Mouse (Mus musculus) kidney, embryonic 14.5 days (tissue): ENCODE measurements around the gene Phc2. TPM values are rescaled to one million over a fixed set of nuclear protein-coding genes. Genes with fewer than 3 reads are reported as not detected.

Source experiments
- ATAC-seq: fragments of 200-750 bp; cut with Nextera tagmentation; 2 replicates; pipeline ENCODE4 v1.8.0; 2017; ENCODE audit warnings: moderate number of reproducible peaks, mild to moderate bottlenecking, moderate TSS enrichment, moderate library complexity; ENCODE audit not compliant: low FRiP score, low TSS enrichment
- H3K27ac ChIP-seq: fragments of 300-500 bp; sonication (generic); 2 replicates; pipeline ENCODE4 v1.5.1; 2014; ENCODE audit warnings: low read depth, mild to moderate bottlenecking, low read length, moderate library complexity, mixed read lengths
- H3K27me3 ChIP-seq: fragments of 300-500 bp; sonication (generic); 2 replicates; pipeline ENCODE4 v1.6.1; 2014; ENCODE audit warnings: mild to moderate bottlenecking, low read length; ENCODE audit not compliant: control insufficient read depth, insufficient read depth
- H3K36me3 ChIP-seq: fragments of 300-500 bp; sonication (generic); 2 replicates; pipeline ENCODE4 v1.6.1; 2014; ENCODE audit warnings: low read length, mixed read lengths; ENCODE audit not compliant: control insufficient read depth, insufficient read depth
- H3K4me1 ChIP-seq: fragments of 300-500 bp; sonication (generic); 2 replicates; pipeline ENCODE4 v1.6.1; 2014; ENCODE audit warnings: low read length, mixed read lengths; ENCODE audit not compliant: control insufficient read depth, insufficient read depth
- H3K4me2 ChIP-seq: fragments of 300-500 bp; sonication (generic); replicated peaks from 2 replicates; pipeline ENCODE4 v1.6.1; 2014; ENCODE audit warnings: low read depth, mild to moderate bottlenecking, low read length
- H3K4me3 ChIP-seq: fragments of 300-500 bp; sonication (generic); 2 replicates; pipeline ENCODE4 v1.5.1; 2014; ENCODE audit warnings: mild to moderate bottlenecking, low read length
- H3K9ac ChIP-seq: fragments of 300-500 bp; sonication (generic); 2 replicates; pipeline ENCODE4 v1.6.1; 2014; ENCODE audit warnings: low read depth, mild to moderate bottlenecking, low read length, moderate library complexity
- H3K9me3 ChIP-seq: fragments of 300-500 bp; sonication (generic); 2 replicates; pipeline ENCODE4 v1.6.1; 2016; ENCODE audit warnings: low read length; ENCODE audit not compliant: control insufficient read depth
- WGBS: fragments of 180-500 bp; shearing (Covaris S2); extraction: QIAGEN DNeasy Blood & Tissue Kit; methylation state at CpG from one replicate; pipeline ENCODE4 v1.1.7; 2014; 5-methylcytosine and 5-hydroxymethylcytosine counted together
- polyA plus RNA-seq: library from polyadenylated mRNA; unstranded; fragments of >200 nt; fragmentation: Nextera tagmentation; extraction: Ambion mirVana; gene quantifications from 2 replicates; pipeline ENCODE4 v1.2.1, GENCODE M21; 2014

The Phc2 gene
- polyA plus RNA-seq, 1 experiment from 2014 or later: 46.6 TPM

DNA sequence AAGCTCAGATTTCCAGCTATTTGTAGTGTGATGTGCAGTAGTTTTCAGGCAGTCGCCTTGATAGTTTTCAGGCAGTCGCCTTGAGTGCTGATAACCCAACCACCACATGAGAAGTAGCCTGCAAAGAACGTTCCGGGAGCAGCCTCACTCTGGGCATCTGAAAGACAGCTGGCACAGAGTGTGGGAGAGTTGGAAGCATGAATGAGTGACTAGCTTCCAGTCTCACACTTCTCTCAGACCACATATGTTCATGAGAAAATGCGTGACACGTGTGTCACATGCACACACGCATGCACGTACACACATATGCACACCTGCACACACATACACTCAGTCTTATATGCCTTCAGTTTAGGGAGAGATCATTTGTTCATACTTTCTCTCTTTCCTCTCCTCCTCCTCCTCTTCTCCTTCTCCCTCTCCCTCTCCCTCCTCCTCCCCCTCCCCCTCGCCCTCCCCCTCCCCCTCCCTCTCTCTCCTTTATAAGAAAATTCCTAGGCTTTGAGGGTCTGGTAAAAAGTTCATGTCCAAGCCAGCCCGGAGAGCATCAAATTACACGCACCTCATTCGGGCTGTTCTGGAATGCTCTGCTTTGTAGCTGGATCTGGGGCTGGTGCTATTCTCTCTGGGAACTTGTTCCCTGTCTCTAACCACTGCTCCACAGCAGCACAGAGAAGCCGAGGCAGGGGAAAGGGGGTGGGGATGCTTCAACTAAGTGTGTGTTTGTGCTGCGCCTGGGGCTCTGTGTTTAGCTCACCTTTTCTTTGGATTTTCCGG lies 37.8 kb downstream of the Phc2 start:
- Histone ChIP-seq H3K4me2 (no peak overlapping the region), H3K27me3 (no peaks in the 10 kb centered on the region), H3K9ac (no peak overlapping the region), H3K4me3 (no peak overlapping the region), H3K27ac (peak overlapping the region; percentile 65; the same call in 1 of the 2 replicates), H3K9me3 (no peaks in the 10 kb centered on the region), H3K36me3 (no peaks in the 10 kb centered on the region), H3K4me1 (peaks cover 61% of the 10 kb centered on the region)
- WGBS: 46% methylated on average over 14 of the region's 15 CpGs
- ATAC-seq: peak; percentile 13

DNA sequence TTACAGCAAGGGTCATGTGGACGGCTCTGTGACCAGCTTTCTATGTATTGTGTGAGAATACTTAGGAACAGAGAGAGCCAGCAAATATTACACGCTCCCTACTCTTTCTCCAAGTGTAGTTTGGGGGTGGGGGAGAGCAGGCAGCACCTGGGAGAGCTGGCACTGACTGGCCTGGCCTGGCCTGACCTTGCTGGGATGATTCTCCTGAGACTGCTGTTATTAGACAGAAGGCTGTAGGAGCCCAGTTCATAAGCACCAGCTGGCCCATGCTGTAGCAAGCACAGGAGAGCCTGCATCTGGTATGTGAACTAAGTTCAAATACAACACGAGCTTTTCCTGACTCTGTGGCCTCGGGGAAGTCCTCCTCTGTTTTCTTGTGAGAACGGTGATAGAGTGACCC lies 38.7 kb downstream of the Phc2 start:
- H3K4me2 ChIP-seq: no peak overlapping the region
- peak overlapping the region; percentile 61; the same call in 1 of the 2 replicates for H3K27ac ChIP-seq
- no peaks in the 10 kb centered on the region for H3K27me3 ChIP-seq
- WGBS: 28% methylated on average over 5 of the region's 5 CpGs
- ATAC-seq: no peak
- no peaks in the 10 kb centered on the region for H3K36me3 ChIP-seq
- H3K9me3 ChIP-seq: no peaks in the 10 kb centered on the region
- H3K9ac ChIP-seq: no peak overlapping the region
- H3K4me1 ChIP-seq: peaks cover 65% of the 10 kb centered on the region
- no peak overlapping the region for H3K4me3 ChIP-seq

DNA sequence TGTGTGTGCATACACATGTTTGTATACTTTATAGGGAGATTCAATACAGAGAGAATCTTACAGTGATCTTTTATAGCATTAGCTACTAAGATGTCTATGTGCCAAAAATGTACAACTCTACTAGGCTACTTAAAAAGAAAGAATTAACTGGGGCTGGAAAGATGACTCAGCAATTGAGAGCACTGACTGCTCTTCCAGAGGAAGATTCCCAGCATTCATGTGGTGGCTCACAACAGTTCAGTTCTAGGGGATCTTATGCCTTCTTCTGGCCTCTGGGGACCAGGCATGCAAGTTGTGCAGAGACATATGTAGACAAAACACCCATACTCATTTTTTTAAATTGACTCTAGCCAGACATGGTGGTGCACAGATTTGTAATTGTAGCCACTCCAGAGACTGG lies 39.8 kb downstream of the Phc2 start:
- no peak for ATAC-seq
- no peaks in the 10 kb centered on the region for H3K36me3 ChIP-seq
- H3K4me1 ChIP-seq: peaks cover 62% of the 10 kb centered on the region
- no peaks in the 10 kb centered on the region for H3K9me3 ChIP-seq
- H3K4me2 ChIP-seq: no peak overlapping the region
- no peak overlapping the region for H3K4me3 ChIP-seq
- H3K9ac ChIP-seq: no peak overlapping the region
- no peak overlapping the region for H3K27ac ChIP-seq
- no peaks in the 10 kb centered on the region for H3K27me3 ChIP-seq

DNA sequence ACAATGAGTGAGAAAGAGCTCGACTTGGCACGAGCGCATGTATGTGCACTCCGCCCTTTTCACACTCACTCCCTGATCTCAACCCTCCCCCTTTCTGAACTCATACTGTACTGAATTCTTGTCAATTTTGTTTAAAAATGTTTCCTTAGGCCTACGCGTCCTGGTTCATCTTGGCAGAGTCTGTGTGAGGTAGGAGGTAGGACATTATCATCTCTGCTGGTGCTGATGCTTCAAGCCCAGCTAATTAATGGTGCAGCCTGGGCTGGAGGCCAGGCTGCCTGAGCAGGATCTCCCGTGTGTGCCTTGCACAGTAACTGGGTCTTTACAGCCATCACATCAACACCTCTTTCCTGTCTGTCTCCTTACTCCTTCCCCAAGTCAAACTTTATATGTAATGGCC lies 40.6 kb downstream of the Phc2 start:
- no peak overlapping the region for H3K4me2 ChIP-seq
- no peak overlapping the region for H3K9ac ChIP-seq
- H3K36me3 ChIP-seq: no peaks in the 10 kb centered on the region
- no peak overlapping the region for H3K27ac ChIP-seq
- H3K4me3 ChIP-seq: no peak overlapping the region
- no peaks in the 10 kb centered on the region for H3K9me3 ChIP-seq
- no peak for ATAC-seq
- WGBS: 73% methylated on average over 7 of the region's 7 CpGs
- peaks cover 56% of the 10 kb centered on the region for H3K4me1 ChIP-seq
- no peaks in the 10 kb centered on the region for H3K27me3 ChIP-seq

DNA sequence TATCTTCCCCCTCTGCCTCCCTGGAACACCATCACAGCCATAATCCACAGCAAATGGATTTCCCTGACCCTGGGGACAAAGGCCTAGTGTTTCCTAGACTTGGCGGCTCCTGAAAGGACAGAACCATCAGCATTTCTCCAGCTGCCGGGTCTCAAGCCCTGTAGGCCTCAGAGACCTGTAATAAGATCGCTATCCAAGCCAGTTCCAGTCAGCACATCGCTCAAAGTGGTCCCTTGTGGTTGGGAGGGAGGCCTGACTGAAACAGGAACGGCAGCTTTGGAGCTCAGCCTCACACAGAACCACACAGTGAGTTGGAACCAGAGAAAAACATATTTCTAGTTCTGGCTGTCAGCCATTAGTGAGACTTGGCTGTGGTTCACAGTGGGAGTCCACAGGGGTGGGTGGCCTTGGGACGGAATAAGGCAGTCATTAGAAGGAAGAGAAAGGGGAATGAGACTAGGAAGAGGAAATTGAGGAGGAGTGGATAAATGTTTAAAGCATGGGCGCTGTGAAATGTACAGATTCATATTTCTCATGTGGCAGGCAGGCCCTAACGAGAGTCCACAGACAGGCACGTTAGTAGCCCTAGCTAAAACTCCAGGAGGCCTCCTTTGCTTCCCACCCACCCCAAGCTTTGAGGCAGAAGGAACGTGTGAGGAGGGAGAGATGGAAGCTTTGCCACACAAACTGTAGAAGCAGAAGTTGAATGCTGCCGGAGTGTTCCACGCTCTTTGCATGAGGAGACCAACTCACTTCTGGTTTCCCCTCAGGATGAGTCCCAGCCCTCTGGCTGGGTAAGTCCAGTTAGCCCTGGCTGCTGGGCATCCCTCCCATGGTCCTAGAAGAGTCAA lies 43.7 kb downstream of the Phc2 start:
- WGBS: 37% methylated on average over 12 of the region's 12 CpGs
- Histone ChIP-seq H3K27me3 (no peaks in the 10 kb centered on the region), H3K4me1 (peaks cover 30% of the 10 kb centered on the region), H3K9ac (no peak overlapping the region), H3K36me3 (no peaks in the 10 kb centered on the region), H3K4me3 (no peak overlapping the region), H3K27ac (peak overlapping the region; percentile 91), H3K4me2 (no peak overlapping the region), H3K9me3 (no peaks in the 10 kb centered on the region)
- peak; percentile 82 for ATAC-seq

DNA sequence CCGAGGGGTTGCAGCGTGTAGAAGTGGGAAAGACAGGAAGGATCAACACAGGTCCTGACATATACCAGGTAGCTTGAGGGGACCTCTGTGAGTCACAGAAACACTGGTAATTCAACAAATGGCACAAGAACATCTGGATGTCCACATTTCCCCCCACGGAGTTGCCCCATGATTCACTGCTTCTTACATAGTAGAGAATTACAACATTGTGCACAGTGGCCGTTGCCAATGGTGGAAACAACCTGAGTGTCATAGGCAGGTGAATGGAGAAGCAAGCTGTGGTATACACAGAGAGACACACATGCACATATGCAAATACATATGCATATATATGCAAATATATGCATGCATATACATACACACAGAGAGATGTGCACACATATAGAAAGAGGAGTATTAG lies 45.4 kb downstream of the Phc2 start:
- 90% methylated on average over 4 of the region's 4 CpGs for WGBS
- H3K36me3 ChIP-seq: no peaks in the 10 kb centered on the region
- peaks cover 27% of the 10 kb centered on the region for H3K4me1 ChIP-seq
- H3K27ac ChIP-seq: no peak overlapping the region
- H3K9ac ChIP-seq: no peak overlapping the region
- H3K9me3 ChIP-seq: no peaks in the 10 kb centered on the region
- no peak for ATAC-seq
- no peak overlapping the region for H3K4me2 ChIP-seq
- no peaks in the 10 kb centered on the region for H3K27me3 ChIP-seq
- no peak overlapping the region for H3K4me3 ChIP-seq

DNA sequence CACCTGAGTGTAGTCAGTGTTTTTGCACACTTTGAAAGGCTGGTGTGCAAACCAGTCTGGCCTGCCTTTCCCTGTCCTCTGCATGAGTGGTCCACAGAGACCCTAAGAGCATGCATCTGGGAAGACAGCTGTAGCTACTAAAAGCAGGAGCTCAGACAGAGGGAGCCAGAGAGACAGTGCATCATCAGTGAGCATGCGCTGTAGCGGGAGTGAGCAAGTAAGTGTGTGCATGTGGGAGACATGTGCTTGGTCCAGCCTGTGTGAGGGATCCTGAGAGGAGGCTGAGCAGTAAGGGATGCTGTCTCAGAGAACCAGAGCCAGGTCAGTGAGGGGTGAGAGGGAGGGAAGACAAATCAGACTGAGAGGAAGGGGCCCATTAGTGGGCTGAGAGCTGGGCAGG lies 46.0 kb downstream of the Phc2 start:
- Histone ChIP-seq H3K27ac (no peak overlapping the region), H3K4me1 (peaks cover 20% of the 10 kb centered on the region), H3K4me3 (no peak overlapping the region), H3K27me3 (no peaks in the 10 kb centered on the region), H3K36me3 (no peaks in the 10 kb centered on the region), H3K9ac (no peak overlapping the region), H3K4me2 (no peak overlapping the region), H3K9me3 (no peaks in the 10 kb centered on the region)
- peak; percentile 20; the same call in 1 of the 2 replicates for ATAC-seq
- 65% methylated on average over 2 of the region's 2 CpGs for WGBS

DNA sequence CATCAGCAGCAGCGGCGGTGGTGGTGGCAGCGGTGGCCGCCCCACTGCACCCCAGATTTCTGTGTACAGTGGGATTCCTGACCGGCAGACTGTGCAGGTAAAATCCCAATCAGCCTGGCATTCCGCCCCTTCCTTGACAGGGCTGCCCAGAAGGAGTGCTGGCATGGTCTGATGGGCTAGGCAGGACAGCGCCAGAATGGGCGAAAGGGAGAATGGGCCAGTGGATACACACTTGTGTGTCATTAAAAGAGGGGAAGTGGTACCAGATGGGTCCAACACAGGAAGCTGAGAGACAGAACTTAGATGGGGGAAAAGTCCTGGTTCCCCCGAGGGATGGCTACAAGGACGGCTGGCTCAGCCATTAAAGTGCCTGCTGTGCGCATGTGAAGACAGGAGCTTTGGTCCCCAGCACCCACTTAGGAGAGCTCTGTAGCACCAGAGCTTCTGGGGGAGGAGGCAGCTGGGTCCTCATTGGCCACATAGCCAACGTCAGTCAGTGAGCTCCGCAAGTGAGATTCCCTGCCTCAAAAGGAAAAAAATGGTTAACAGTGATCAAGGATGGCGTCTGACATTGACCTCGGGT lies 50.7 kb downstream of the Phc2 start:
- Histone ChIP-seq H3K4me3 (no peak overlapping the region), H3K9ac (no peak overlapping the region), H3K4me1 (peaks cover 5% of the 10 kb centered on the region), H3K4me2 (no peak overlapping the region), H3K27me3 (no peaks in the 10 kb centered on the region), H3K9me3 (no peaks in the 10 kb centered on the region), H3K36me3 (no peaks in the 10 kb centered on the region; the same call in 1 of the 2 replicates), H3K27ac (no peak overlapping the region)
- WGBS: 91% methylated on average over 15 of the region's 15 CpGs
- ATAC-seq: no peak

DNA sequence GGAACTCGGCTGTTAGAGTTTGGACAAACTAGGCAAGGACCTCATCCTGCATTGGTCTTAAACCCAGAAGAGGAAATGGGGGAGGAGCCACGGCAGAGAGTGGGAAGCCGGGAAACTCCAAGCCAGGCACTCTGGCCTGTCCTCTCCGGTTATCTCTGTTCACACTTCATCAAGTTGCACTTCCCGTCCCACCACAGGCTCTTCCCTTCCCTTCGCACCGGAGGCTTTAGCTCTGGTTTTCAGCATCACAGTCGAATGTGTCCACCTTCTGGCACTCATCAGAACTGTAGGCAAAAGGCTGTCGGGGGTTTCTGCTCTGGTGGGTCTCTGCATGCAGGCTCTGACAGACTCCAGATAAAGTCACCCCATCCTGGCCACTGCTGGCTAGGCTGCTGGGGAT lies 52.1 kb downstream of the Phc2 start:
- Histone ChIP-seq H3K9me3 (no peaks in the 10 kb centered on the region), H3K4me1 (peaks cover 6% of the 10 kb centered on the region), H3K4me3 (no peak overlapping the region), H3K9ac (no peak overlapping the region), H3K27me3 (no peaks in the 10 kb centered on the region), H3K36me3 (no peaks in the 10 kb centered on the region; the same call in 1 of the 2 replicates), H3K27ac (no peak overlapping the region; the same call in 1 of the 2 replicates), H3K4me2 (no peak overlapping the region)
- WGBS: 5% methylated on average over 9 of the region's 9 CpGs
- peak; percentile 62 for ATAC-seq
